Comparison of ENCODE assay signal across 7 mouse cellular contexts in the genomic region with DNA sequence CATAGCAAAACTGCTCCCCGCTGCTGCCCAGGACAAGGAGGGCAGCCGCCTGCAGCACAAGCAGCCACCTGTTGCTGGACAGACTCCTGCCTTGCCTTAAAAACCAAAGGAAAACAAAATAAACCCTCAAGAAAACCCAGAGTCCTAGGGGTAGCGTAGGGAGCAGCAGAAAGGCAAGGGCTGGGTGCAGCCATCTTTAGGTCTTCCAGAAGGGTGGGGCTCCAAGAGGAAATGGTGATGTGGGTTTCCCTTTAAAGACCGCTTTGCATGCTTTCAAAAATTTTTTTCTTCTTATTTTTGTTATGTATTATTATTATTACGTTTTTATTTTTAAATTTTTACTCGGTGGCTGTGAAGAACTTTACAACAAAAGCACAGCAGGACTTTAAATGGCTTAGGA.
DNase-seq lines count a peak whose midpoint lies in the region; ATAC-seq and TF ChIP-seq lines count a peak whose summit lies in the region.

No protein-coding gene starts in this region.

- peak overlapping the region; percentile 74 for H3K4me2 ChIP-seq in forebrain, postnatal 0 days (ENCODE audit: low read depth)
- H3K4me2 ChIP-seq in liver, embryonic 16.5 days (ENCODE audit: low read depth, low read length), result peak overlapping the region; percentile 39; the same call in 1 of the 2 replicates

- H3K9ac ChIP-seq in forebrain, postnatal 0 days, result no peak overlapping the region
- no peak overlapping the region for H3K9ac ChIP-seq in liver, embryonic 16.5 days (ENCODE audit: low read depth, low read length)

- peaks cover 52% of the 10 kb centered on the region for H3K4me1 ChIP-seq in thymus, adult 2 months (replicated peaks; ENCODE audit: control insufficient read depth, insufficient read depth, low read length)
- H3K4me1 ChIP-seq in forebrain, postnatal 0 days (ENCODE audit: insufficient read depth), result peaks cover 5% of the 10 kb centered on the region; the same call in 1 of the 2 replicates
- H3K4me1 ChIP-seq in liver, embryonic 16.5 days (ENCODE audit: control insufficient read depth, low read depth, low read length), result no peaks in the 10 kb centered on the region

- no peaks in the 10 kb centered on the region for H3K36me3 ChIP-seq in thymus, adult 2 months (ENCODE audit: control insufficient read depth, insufficient read depth, low read length)
- H3K36me3 ChIP-seq in forebrain, postnatal 0 days (ENCODE audit: insufficient read depth), result no peaks in the 10 kb centered on the region
- H3K36me3 ChIP-seq in liver, embryonic 16.5 days (ENCODE audit: control insufficient read depth, insufficient read depth), result no peaks in the 10 kb centered on the region

- peak overlapping the region; percentile 99 for H3K27ac ChIP-seq in thymus, adult 2 months (ENCODE audit: control insufficient read depth, insufficient read depth, low read length)
- no peak overlapping the region for H3K27ac ChIP-seq in forebrain, postnatal 0 days (ENCODE audit: low read depth, low read length)
- no peak overlapping the region for H3K27ac ChIP-seq in liver, embryonic 16.5 days (ENCODE audit: low read length)

- H3K4me3 ChIP-seq in thymus, adult 2 months (ENCODE audit: control insufficient read depth, insufficient read depth, low read length), result peak overlapping the region; percentile 59
- H3K4me3 ChIP-seq in forebrain, postnatal 0 days (ENCODE audit: low read depth, low read length), result peak overlapping the region; percentile 28; the same call in 1 of the 2 replicates
- no peak overlapping the region for H3K4me3 ChIP-seq in liver, embryonic 16.5 days (ENCODE audit: low read depth, low read length)

- H3K9me3 ChIP-seq in forebrain, postnatal 0 days (ENCODE audit: low read length), result no peaks in the 10 kb centered on the region
- no peaks in the 10 kb centered on the region for H3K9me3 ChIP-seq in liver, embryonic 16.5 days (replicated peaks; ENCODE audit: control insufficient read depth, low read length)

- peak; percentile 32 for DNase-seq in thymus, adult 2 months
- no peak for DNase-seq in thymus, adult 18-20 months
- no peak for DNase-seq in forebrain, postnatal 0 days
- DNase-seq in adrenal gland, adult 18-20 months (ENCODE audit: low spot score in 2 of 2), result no peak
- DNase-seq in cerebellum, postnatal 14 days, result no peak
- DNase-seq in testis, postnatal 14 days (ENCODE audit: low spot score), result no peak

- no peak for TF ChIP-seq POLR2A in thymus, adult 2 months (IDR thresholded peaks at IDR 0.05; ENCODE audit: control insufficient read depth, extremely low read depth, insufficient read depth, low read length, poor library complexity)

- no peaks in the 10 kb centered on the region for H3K27me3 ChIP-seq in thymus, adult 2 months (ENCODE audit: control insufficient read depth, insufficient read depth, low read length)
- H3K27me3 ChIP-seq in forebrain, postnatal 0 days (ENCODE audit: insufficient read depth, low read length), result no peaks in the 10 kb centered on the region
- no peaks in the 10 kb centered on the region for H3K27me3 ChIP-seq in liver, embryonic 16.5 days (ENCODE audit: control insufficient read depth, insufficient read depth, low read depth, low read length)

- no peak for ATAC-seq in forebrain, postnatal 0 days
- no peak for ATAC-seq in liver, embryonic 16.5 days (ENCODE audit: low read depth)

- 45% methylated on average over 6 of the region's 6 CpGs for WGBS in thymus, adult 2 months
- WGBS in forebrain, postnatal 0 days, result 48% methylated on average over 6 of the region's 6 CpGs
- WGBS in liver, embryonic 16.5 days (ENCODE audit: insufficient replicate concordance), result 40% methylated on average over 6 of the region's 6 CpGs

- no peak for TF ChIP-seq CTCF in thymus, adult 2 months (IDR thresholded peaks at IDR 0.05; ENCODE audit: borderline replicate concordance, control insufficient read depth, extremely low read depth, insufficient read depth, low read length, poor library complexity)
- TF ChIP-seq CTCF in forebrain, postnatal 0 days (IDR thresholded peaks at IDR 0.05; ENCODE audit: low read depth), result no peak
